Mouse (Mus musculus) CH12.LX (cell line): ENCODE measurements around the gene Rbm14.

ENCODE experiments used
- CHD1 ChIP-seq: IDR thresholded peaks from 2 replicates; pipeline ENCODE4 v1.6.1; 2012; ENCODE audit warnings: low read depth, low read length, improper control_type of control experiment, inconsistent platforms
- CHD2 ChIP-seq: IDR thresholded peaks from 2 replicates; pipeline ENCODE4 v1.6.1; 2011; ENCODE audit warnings: low read length, improper control_type of control experiment
- CTCF ChIP-seq, 2 experiments: IDR thresholded peaks in 1 of 2; conservative IDR thresholded peaks in 1 of 2; 2 replicates each; pipeline ENCODE4 v1.5.1; 2011 to 2012; ENCODE audit warnings: low read depth in 2 of 2, low read length in 2 of 2, improper control_type of control experiment in 1 of 2, inconsistent platforms in 1 of 2, mild to moderate bottlenecking in 1 of 2, moderate library complexity in 1 of 2
- MAFK ChIP-seq: IDR thresholded peaks from 2 replicates; pipeline ENCODE4 v1.6.1; 2011; ENCODE audit warnings: low read length, improper control_type of control experiment; ENCODE audit not compliant: insufficient replicate concordance
- MAX ChIP-seq: IDR thresholded peaks from 2 replicates; pipeline ENCODE4 v1.6.1; 2011; ENCODE audit warnings: low read length, improper control_type of control experiment
- POLR2A ChIP-seq: IDR thresholded peaks from 2 replicates; pipeline ENCODE4 v1.6.1; 2011; ENCODE audit warnings: low read depth, mild to moderate bottlenecking, improper control_type of control experiment, low read length
- SMC3 ChIP-seq: IDR thresholded peaks from 2 replicates; pipeline ENCODE4 v1.6.1; 2011; ENCODE audit warnings: low read depth, low read length, improper control_type of control experiment
- TCF12 ChIP-seq: IDR thresholded peaks from 2 replicates; pipeline ENCODE4 v1.6.1; 2014; ENCODE audit warnings: low read depth, mild to moderate bottlenecking, inconsistent platforms, low read length, improper control_type of control experiment
- USF1 ChIP-seq: IDR thresholded peaks from 2 replicates; pipeline ENCODE4 v1.6.1; 2014; ENCODE audit warnings: low read depth, mild to moderate bottlenecking, inconsistent platforms, low read length, improper control_type of control experiment

DNA sequence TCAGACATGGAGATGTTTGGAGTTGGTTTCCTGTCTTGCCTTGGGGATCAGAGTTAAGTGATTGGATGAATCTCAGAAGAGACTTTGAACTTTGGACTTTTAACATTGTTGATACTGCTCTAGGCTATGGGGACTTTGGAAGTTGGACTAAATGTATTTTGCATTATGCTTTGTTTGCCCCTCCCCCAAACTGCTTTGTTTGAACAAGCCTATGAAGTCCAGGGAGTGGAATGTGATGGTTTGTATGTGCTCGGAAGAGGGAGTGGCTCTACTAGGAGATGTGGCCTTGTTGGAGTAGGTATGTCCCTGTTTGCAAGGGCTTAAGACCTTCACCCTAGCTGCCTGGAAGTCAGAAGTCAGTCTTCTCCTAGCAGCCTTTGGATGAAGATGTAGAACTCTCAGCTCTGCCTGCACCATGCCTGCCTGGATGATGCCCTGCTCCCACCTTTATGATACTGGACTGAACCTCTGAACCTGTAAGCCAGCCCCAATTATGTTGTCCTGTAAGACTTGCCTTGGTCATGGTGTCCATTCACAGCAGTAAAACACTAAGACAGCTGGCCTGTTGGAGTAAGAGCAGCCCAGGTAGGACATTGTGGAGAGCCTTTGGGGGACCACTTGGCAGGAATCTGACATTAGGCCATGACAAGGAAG, 5.9 kb upstream of the Rbm14 start:
- no peak for TF ChIP-seq POLR2A
- no peak for TF ChIP-seq USF1
- TF ChIP-seq CTCF (conservative IDR thresholded peaks at IDR 0.05 in 1 of 2, IDR thresholded peaks at IDR 0.05 in 1 of 2; ENCODE audit: low read depth in 2 of 2, low read length in 2 of 2), result no peak
- TF ChIP-seq MAFK, result no peak
- no peak for TF ChIP-seq TCF12
- TF ChIP-seq CHD2, result no peak
- TF ChIP-seq MAX, result no peak
- no peak for TF ChIP-seq CHD1
- no peak for TF ChIP-seq SMC3
